Mouse (Mus musculus): ENCODE data around the gene Rsad1. TPM values are rescaled to one million over a fixed set of nuclear protein-coding genes. Genes with fewer than 3 reads are reported as not detected.

The Rsad1 gene
- total RNA-seq, 1 experiment from 2014 or later, result 12.8 TPM

GRCm38 (mm10) chr11:94563383-94563782 lies 14.3 kb upstream of the Rsad1 start:
- no peak for ATAC-seq (replicated peaks in 1 of 2; ENCODE audit: insufficient read depth in 1 of 2, low FRiP score in 2 of 2, low TSS enrichment in 1 of 2, low read depth in 1 of 2, poor library complexity in 2 of 2, severe bottlenecking in 2 of 2)

- no peak for ATAC-seq (replicated peaks in 1 of 2; ENCODE audit: insufficient read depth in 1 of 2, low FRiP score in 2 of 2, low TSS enrichment in 1 of 2, low read depth in 1 of 2, poor library complexity in 2 of 2, severe bottlenecking in 2 of 2)
These were observed 9.2 kb upstream of the Rsad1 start for GRCm38 (mm10) chr11:94558226-94558625.

GRCm38 (mm10) chr11:94550442-94550744 lies 1.3 kb upstream of the Rsad1 start:
- no peak for ATAC-seq (replicated peaks in 1 of 2; ENCODE audit: insufficient read depth in 1 of 2, low FRiP score in 2 of 2, low TSS enrichment in 1 of 2, low read depth in 1 of 2, poor library complexity in 2 of 2, severe bottlenecking in 2 of 2)

GRCm38 (mm10) chr11:94549691-94550441 lies 811 bp upstream of the Rsad1 start:
- peak; percentile 76 to 77 for ATAC-seq (replicated peaks in 1 of 2; ENCODE audit: insufficient read depth in 1 of 2, low FRiP score in 2 of 2, low TSS enrichment in 1 of 2, low read depth in 1 of 2, poor library complexity in 2 of 2, severe bottlenecking in 2 of 2)

GRCm38 (mm10) chr11:94548041-94548784 lies 842 bp downstream of the Rsad1 start:
- ATAC-seq (replicated peaks in 1 of 2; ENCODE audit: insufficient read depth in 1 of 2, low FRiP score in 2 of 2, low TSS enrichment in 1 of 2, low read depth in 1 of 2, poor library complexity in 2 of 2, severe bottlenecking in 2 of 2), result 0 out of 4 replicates have a peak, but pooled peaks of 1 of the 2 experiments have one; percentile 9

GRCm38 (mm10) chr11:94547271-94547670 lies 1.8 kb downstream of the Rsad1 start:
- no peak for ATAC-seq (replicated peaks in 1 of 2; ENCODE audit: insufficient read depth in 1 of 2, low FRiP score in 2 of 2, low TSS enrichment in 1 of 2, low read depth in 1 of 2, poor library complexity in 2 of 2, severe bottlenecking in 2 of 2)

GRCm38 (mm10) chr11:94546381-94546780 lies 2.7 kb downstream of the Rsad1 start:
- no peak for ATAC-seq (replicated peaks in 1 of 2; ENCODE audit: insufficient read depth in 1 of 2, low FRiP score in 2 of 2, low TSS enrichment in 1 of 2, low read depth in 1 of 2, poor library complexity in 2 of 2, severe bottlenecking in 2 of 2)

GRCm38 (mm10) chr11:94544422-94544821 lies 4.6 kb downstream of the Rsad1 start:
- ATAC-seq (replicated peaks in 1 of 2; ENCODE audit: insufficient read depth in 1 of 2, low FRiP score in 2 of 2, low TSS enrichment in 1 of 2, low read depth in 1 of 2, poor library complexity in 2 of 2, severe bottlenecking in 2 of 2), result no peak

- peak; percentile 69 to 74 for ATAC-seq (replicated peaks in 1 of 2; ENCODE audit: insufficient read depth in 1 of 2, low FRiP score in 2 of 2, low TSS enrichment in 1 of 2, low read depth in 1 of 2, poor library complexity in 2 of 2, severe bottlenecking in 2 of 2)
These were observed 5.1 kb downstream of the Rsad1 start for GRCm38 (mm10) chr11:94543932-94544331.

GRCm38 (mm10) chr11:94543344-94543743 lies 5.7 kb downstream of the Rsad1 start:
- ATAC-seq (replicated peaks in 1 of 2; ENCODE audit: insufficient read depth in 1 of 2, low FRiP score in 2 of 2, low TSS enrichment in 1 of 2, low read depth in 1 of 2, poor library complexity in 2 of 2, severe bottlenecking in 2 of 2), result no peak

- ATAC-seq (replicated peaks in 1 of 2; ENCODE audit: insufficient read depth in 1 of 2, low FRiP score in 2 of 2, low TSS enrichment in 1 of 2, low read depth in 1 of 2, poor library complexity in 2 of 2, severe bottlenecking in 2 of 2), result no peak
These were observed 6.7 kb downstream of the Rsad1 start for GRCm38 (mm10) chr11:94542400-94542799.

- no peak for ATAC-seq (replicated peaks in 1 of 2; ENCODE audit: insufficient read depth in 1 of 2, low FRiP score in 2 of 2, low TSS enrichment in 1 of 2, low read depth in 1 of 2, poor library complexity in 2 of 2, severe bottlenecking in 2 of 2)
These were observed 9.3 kb downstream of the Rsad1 start for GRCm38 (mm10) chr11:94539761-94540160.

GRCm38 (mm10) chr11:94538733-94539292 lies 10.2 kb downstream of the Rsad1 start:
- no peak for ATAC-seq (replicated peaks in 1 of 2; ENCODE audit: insufficient read depth in 1 of 2, low FRiP score in 2 of 2, low TSS enrichment in 1 of 2, low read depth in 1 of 2, poor library complexity in 2 of 2, severe bottlenecking in 2 of 2)

GRCm38 (mm10) chr11:94533171-94533570 lies 15.9 kb downstream of the Rsad1 start:
- no peak for ATAC-seq (replicated peaks in 1 of 2; ENCODE audit: insufficient read depth in 1 of 2, low FRiP score in 2 of 2, low TSS enrichment in 1 of 2, low read depth in 1 of 2, poor library complexity in 2 of 2, severe bottlenecking in 2 of 2)

- ATAC-seq (replicated peaks in 1 of 2; ENCODE audit: insufficient read depth in 1 of 2, low FRiP score in 2 of 2, low TSS enrichment in 1 of 2, low read depth in 1 of 2, poor library complexity in 2 of 2, severe bottlenecking in 2 of 2), result no peak
These were observed 20.2 kb downstream of the Rsad1 start for GRCm38 (mm10) chr11:94528879-94529278.

- no peak for ATAC-seq (replicated peaks in 1 of 2; ENCODE audit: insufficient read depth in 1 of 2, low FRiP score in 2 of 2, low TSS enrichment in 1 of 2, low read depth in 1 of 2, poor library complexity in 2 of 2, severe bottlenecking in 2 of 2)
These were observed 22.7 kb downstream of the Rsad1 start for GRCm38 (mm10) chr11:94526171-94526879.

GRCm38 (mm10) chr11:94521219-94521843 lies 27.7 kb downstream of the Rsad1 start, which contains the start of gene Mycbpap:
Gene Mycbpap, minus strand, starts transcription at chr11:94521742.
- ATAC-seq (replicated peaks in 1 of 2; ENCODE audit: insufficient read depth in 1 of 2, low FRiP score in 2 of 2, low TSS enrichment in 1 of 2, low read depth in 1 of 2, poor library complexity in 2 of 2, severe bottlenecking in 2 of 2), result peak; percentile 63 to 90

Measured in hematopoietic stem cell, adult 5-6 weeks (primary cell).